Mouse (Mus musculus): ENCODE results near the gene Gsta4. TPM values are rescaled to one million over a fixed set of nuclear protein-coding genes. Genes with fewer than 3 reads are reported as not detected.

Gene Gsta4
- total RNA-seq (2023): not detected in 4 replicates

GRCm38 (mm10) chr9:78182474-78182873 is at the start of gene Gsta4:
Gene Gsta4, plus strand, starts transcription at chr9:78182774.

GRCm38 (mm10) chr9:78230461-78230860 is 47.9 kb downstream of the Gsta4 start, which contains the start of gene Gsta1:
Gene Gsta1, plus strand, starts transcription at chr9:78230656.

GRCm38 (mm10) chr9:78256914-78257313 is 74.3 kb downstream of the Gsta4 start, which contains the start of gene Gm3776:
Gene Gm3776, plus strand, starts transcription at chr9:78257129.

Other genes with a start within 250 kb of the Gsta4 start
- not detected in 4 replicates for gene Gcm1, start 130.8 kb upstream of the Gsta4 start, total RNA-seq (2023)
- gene Fbxo9, start 73.7 kb upstream of the Gsta4 start, total RNA-seq (2023): 36.0 to 52.2 TPM (median 44.5 TPM) in 4 replicates
- gene Ick, start 73.6 kb upstream of the Gsta4 start, total RNA-seq (2023): 4.5 to 7.9 TPM (median 4.8 TPM) in 4 replicates
- not detected in 4 replicates for gene Gsta1, start 47.9 kb downstream of the Gsta4 start, total RNA-seq (2023)
- gene Gm3776, start 74.4 kb downstream of the Gsta4 start, total RNA-seq (2023): not detected in 4 replicates
- gene Gm10639, start 107.1 kb downstream of the Gsta4 start, total RNA-seq (2023): not detected in 4 replicates
- not detected in 4 replicates for gene Omt2a, start 132.0 kb downstream of the Gsta4 start, total RNA-seq (2023)
- gene Omt2b, start 144.8 kb downstream of the Gsta4 start, total RNA-seq (2023): not detected in 4 replicates
- gene Gsta2, start 173.0 kb downstream of the Gsta4 start, total RNA-seq (2023): not detected in 4 replicates
- not detected in 4 replicates for gene Dppa5a, start 185.4 kb downstream of the Gsta4 start, total RNA-seq (2023)
- gene Ooep, start 196.0 kb downstream of the Gsta4 start, total RNA-seq (2023): not detected in 4 replicates
- not detected in 4 replicates for gene Ddx43, start 213.0 kb downstream of the Gsta4 start, total RNA-seq (2023)